Mouse (Mus musculus) thymus, postnatal 14 days (tissue): ENCODE data around the gene Zfp318.
A peak's percentile ranks its signal among the peaks of the same experiment; 100 is the strongest.

Source experiments
- DNase-seq: peaks from one replicate; pipeline ENCODE4 v3.0.0; 2021

Zfp318 gene

GRCm38 (mm10) chr17:46452683-46453082 lies 69.2 kb downstream of the Zfp318 start:
- DNase-seq: no peak

- DNase-seq: no peak
Measured at GRCm38 (mm10) chr17:46453302-46453948, 69.9 kb downstream of the Zfp318 start.

DNA sequence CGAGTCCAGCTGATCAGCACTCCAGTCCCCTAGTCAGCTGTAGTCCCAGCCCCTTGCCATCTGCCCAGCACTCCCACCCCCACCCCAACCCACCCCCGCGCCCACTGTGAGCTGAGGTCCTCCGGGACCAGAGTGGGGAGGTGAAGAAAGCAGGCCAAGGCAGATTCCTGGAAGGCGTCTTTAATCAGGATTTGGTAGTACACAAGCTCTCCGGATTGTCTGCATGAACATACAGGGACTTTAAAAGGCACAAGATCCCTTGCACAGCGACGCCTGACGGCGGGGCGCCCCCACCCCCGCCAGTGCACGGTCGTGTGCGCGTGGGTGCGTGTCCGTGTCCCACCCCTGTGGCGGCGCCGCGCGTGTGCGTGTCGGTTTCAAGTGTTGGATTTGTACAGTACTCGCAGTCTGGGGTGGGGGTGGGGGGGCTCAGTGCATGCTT lies 70.5 kb downstream of the Zfp318 start:
- no peak for DNase-seq

GRCm38 (mm10) chr17:46454539-46454938 lies 71.0 kb downstream of the Zfp318 start:
- DNase-seq: no peak

GRCm38 (mm10) chr17:46455110-46455691 lies 71.7 kb downstream of the Zfp318 start:
- DNase-seq: peak; percentile 49

- DNase-seq: peak; percentile 67
Measured at GRCm38 (mm10) chr17:46457791-46458190, 74.3 kb downstream of the Zfp318 start.

- no peak for DNase-seq
Measured at GRCm38 (mm10) chr17:46458439-46458838, 74.9 kb downstream of the Zfp318 start.

- peak; percentile 65 for DNase-seq
Measured at GRCm38 (mm10) chr17:46460673-46461072, 77.1 kb downstream of the Zfp318 start.

DNA sequence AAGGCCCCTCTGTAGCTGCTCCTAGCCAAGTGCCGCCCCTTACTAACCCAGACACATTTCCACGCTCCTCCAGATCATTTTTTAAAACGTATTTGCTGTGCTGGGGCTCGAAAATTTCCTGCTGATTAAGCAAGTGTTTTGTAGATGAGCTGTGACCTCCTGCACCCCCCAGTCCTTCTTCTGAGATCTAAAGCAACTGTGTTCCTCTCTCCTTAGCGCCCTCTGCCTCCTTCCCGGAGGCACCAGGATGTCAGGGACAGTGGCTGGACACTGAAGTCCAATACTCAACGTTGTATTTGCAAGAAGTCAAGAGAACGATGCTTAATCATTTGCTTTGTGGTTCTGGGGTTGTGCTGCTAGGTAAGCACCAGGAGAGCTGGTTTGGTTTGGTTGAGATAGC lies 77.8 kb downstream of the Zfp318 start:
- no peak for DNase-seq

GRCm38 (mm10) chr17:46462226-46462625 lies 78.7 kb downstream of the Zfp318 start:
- DNase-seq: no peak

DNA sequence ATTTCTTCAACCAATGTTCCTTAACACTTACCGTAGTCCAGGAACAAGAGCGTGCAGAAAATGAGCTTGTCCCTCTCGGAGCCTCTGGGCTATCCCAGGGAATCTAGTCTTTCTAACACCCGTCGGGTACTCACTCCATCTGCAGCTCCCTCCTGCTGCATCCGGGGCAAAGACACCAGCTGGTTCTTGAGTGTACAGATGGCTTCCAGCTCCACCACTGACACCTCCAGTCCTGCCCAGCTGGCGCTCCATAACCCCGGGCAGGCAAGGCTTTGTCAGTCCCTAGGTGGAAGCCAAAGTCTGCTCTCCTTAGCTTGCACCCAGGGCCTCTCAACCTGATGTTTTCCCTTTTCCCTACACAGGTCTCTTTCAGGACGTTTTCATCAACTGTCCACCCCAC lies 84.3 kb downstream of the Zfp318 start:
- DNase-seq: no peak
